Mouse (Mus musculus): Measurements from ENCODE around the gene Mesp2.

Mesp2 gene

GRCm38 (mm10) chr7:79861794-79862193 lies 51.3 kb downstream of the Mesp2 start:
- DNase-seq (ENCODE audit: low read depth, low spot score) = no peak

Data from 3T3-L1 (cell line).